Mouse (Mus musculus) megakaryocyte, embryonic 14.5 days (primary cell): ENCODE results near the gene Plgrkt. TPM values are rescaled to one million over a fixed set of nuclear protein-coding genes. Genes with fewer than 3 reads are reported as not detected.

ENCODE experiments used
- H3K27me3 ChIP-seq: replicated peaks from 2 replicates; pipeline ENCODE3; 2012; ENCODE audit warnings: inconsistent platforms
- H3K36me3 ChIP-seq: replicated peaks from 2 replicates; pipeline ENCODE3; 2012; ENCODE audit warnings: low read length, inconsistent platforms, mixed read lengths
- H3K4me1 ChIP-seq: 2 replicates; pipeline ENCODE4 v1.6.1; 2012; ENCODE audit warnings: inconsistent platforms
- H3K4me3 ChIP-seq: replicated peaks from 2 replicates; pipeline ENCODE3; 2012; ENCODE audit warnings: moderate library complexity, mild to moderate bottlenecking, inconsistent platforms
- H3K9me3 ChIP-seq: 2 replicates; pipeline ENCODE4 v1.6.1; 2012; ENCODE audit warnings: inconsistent platforms
- FLI1 ChIP-seq: IDR thresholded peaks from 2 replicates; pipeline ENCODE4 v1.6.1; 2012; ENCODE audit warnings: low read length, inconsistent platforms, mixed read lengths
- GATA1 ChIP-seq: IDR thresholded peaks from 3 replicates; pipeline ENCODE4 v1.6.1; 2012; ENCODE audit warnings: mixed read lengths, low read length, inconsistent platforms, borderline replicate concordance
- polyA plus RNA-seq: library from polyadenylated mRNA; stranded (reverse); fragments of >175 nt; gene quantifications from 2 replicates; pipeline ENCODE4 v1.2.3, GENCODE M21; 2012; ENCODE audit warnings: low replicate concordance; ENCODE audit not compliant: insufficient read depth

Gene Plgrkt
- polyA plus RNA-seq, 1 experiment, result 52.8 TPM

- Histone ChIP-seq H3K36me3 (no peaks in the 10 kb centered on the region), H3K27me3 (no peaks in the 10 kb centered on the region), H3K9me3 (peaks cover 5% of the 10 kb centered on the region; the same call in 1 of the 2 replicates), H3K4me1 (peaks cover 56% of the 10 kb centered on the region), H3K4me3 (peak overlapping the region; percentile 0)
- TF ChIP-seq FLI1 (no peak), GATA1 (no peak)
Observed at GRCm38 (mm10) chr19:29402621-29403020, 35.4 kb upstream of the Plgrkt start.

- TF ChIP-seq FLI1, result no peak
- TF ChIP-seq GATA1, result no peak
- H3K36me3 ChIP-seq, result no peaks in the 10 kb centered on the region
- no peak overlapping the region for H3K4me3 ChIP-seq
- no peaks in the 10 kb centered on the region for H3K27me3 ChIP-seq
- peaks cover 5% of the 10 kb centered on the region; the same call in 1 of the 2 replicates for H3K9me3 ChIP-seq
- peaks cover 56% of the 10 kb centered on the region for H3K4me1 ChIP-seq
Observed at GRCm38 (mm10) chr19:29400466-29400865, 33.3 kb upstream of the Plgrkt start.

- no peaks in the 10 kb centered on the region for H3K36me3 ChIP-seq
- peaks cover 55% of the 10 kb centered on the region for H3K4me1 ChIP-seq
- peaks cover 5% of the 10 kb centered on the region; the same call in 1 of the 2 replicates for H3K9me3 ChIP-seq
- no peak overlapping the region for H3K4me3 ChIP-seq
- H3K27me3 ChIP-seq, result no peaks in the 10 kb centered on the region
- TF ChIP-seq GATA1 (no peak), FLI1 (no peak)
Observed at GRCm38 (mm10) chr19:29399786-29400185, 32.6 kb upstream of the Plgrkt start.

GRCm38 (mm10) chr19:29396353-29396752, 29.2 kb upstream of the Plgrkt start:
- Histone ChIP-seq H3K4me1 (peaks cover 34% of the 10 kb centered on the region), H3K9me3 (peaks cover 5% of the 10 kb centered on the region; the same call in 1 of the 2 replicates), H3K36me3 (no peaks in the 10 kb centered on the region), H3K27me3 (no peaks in the 10 kb centered on the region), H3K4me3 (no peak overlapping the region)
- TF ChIP-seq FLI1 (no peak), GATA1 (no peak)

GRCm38 (mm10) chr19:29394721-29395120, 27.5 kb upstream of the Plgrkt start:
- no peaks in the 10 kb centered on the region for H3K27me3 ChIP-seq
- peaks cover 5% of the 10 kb centered on the region; the same call in 1 of the 2 replicates for H3K9me3 ChIP-seq
- no peak overlapping the region for H3K4me3 ChIP-seq
- peaks cover 30% of the 10 kb centered on the region for H3K4me1 ChIP-seq
- TF ChIP-seq FLI1 (no peak), GATA1 (no peak)
- no peaks in the 10 kb centered on the region for H3K36me3 ChIP-seq

GRCm38 (mm10) chr19:29393333-29393732, 26.1 kb upstream of the Plgrkt start:
- H3K4me1 ChIP-seq, result peaks cover 27% of the 10 kb centered on the region
- H3K9me3 ChIP-seq, result peaks cover 5% of the 10 kb centered on the region; the same call in 1 of the 2 replicates
- TF ChIP-seq GATA1 (no peak), FLI1 (no peak)
- peaks cover 6% of the 10 kb centered on the region for H3K36me3 ChIP-seq
- no peaks in the 10 kb centered on the region for H3K27me3 ChIP-seq
- H3K4me3 ChIP-seq, result no peak overlapping the region

GRCm38 (mm10) chr19:29391279-29391678, 24.1 kb upstream of the Plgrkt start:
- Histone ChIP-seq H3K27me3 (no peaks in the 10 kb centered on the region), H3K4me1 (peaks cover 26% of the 10 kb centered on the region), H3K9me3 (no peaks in the 10 kb centered on the region), H3K4me3 (no peak overlapping the region), H3K36me3 (peaks cover 23% of the 10 kb centered on the region)
- TF ChIP-seq GATA1 (no peak), FLI1 (no peak)

- Histone ChIP-seq H3K36me3 (peaks cover 31% of the 10 kb centered on the region), H3K27me3 (no peaks in the 10 kb centered on the region), H3K4me3 (no peak overlapping the region), H3K9me3 (no peaks in the 10 kb centered on the region), H3K4me1 (peaks cover 25% of the 10 kb centered on the region)
- TF ChIP-seq GATA1 (no peak), FLI1 (no peak)
Observed at GRCm38 (mm10) chr19:29390483-29390882, 23.3 kb upstream of the Plgrkt start.

- H3K27me3 ChIP-seq, result no peaks in the 10 kb centered on the region
- no peak for TF ChIP-seq GATA1
- TF ChIP-seq FLI1, result no peak
- H3K36me3 ChIP-seq, result peaks cover 46% of the 10 kb centered on the region
- H3K4me1 ChIP-seq, result peaks cover 39% of the 10 kb centered on the region
- no peaks in the 10 kb centered on the region for H3K9me3 ChIP-seq
- no peak overlapping the region for H3K4me3 ChIP-seq
Observed at GRCm38 (mm10) chr19:29388818-29389217, 21.6 kb upstream of the Plgrkt start.

- Histone ChIP-seq H3K36me3 (peaks cover 76% of the 10 kb centered on the region), H3K4me3 (no peak overlapping the region), H3K9me3 (no peaks in the 10 kb centered on the region), H3K27me3 (no peaks in the 10 kb centered on the region), H3K4me1 (peaks cover 27% of the 10 kb centered on the region)
- no peak for TF ChIP-seq FLI1
- no peak for TF ChIP-seq GATA1
Observed at GRCm38 (mm10) chr19:29385822-29386221, 18.6 kb upstream of the Plgrkt start.

- no peak for TF ChIP-seq GATA1
- no peak for TF ChIP-seq FLI1
- no peaks in the 10 kb centered on the region for H3K9me3 ChIP-seq
- no peaks in the 10 kb centered on the region for H3K27me3 ChIP-seq
- H3K4me1 ChIP-seq, result peaks cover 28% of the 10 kb centered on the region
- H3K4me3 ChIP-seq, result no peak overlapping the region
- H3K36me3 ChIP-seq, result peaks cover 84% of the 10 kb centered on the region
Observed at GRCm38 (mm10) chr19:29384994-29385393, 17.8 kb upstream of the Plgrkt start.
